Mouse (Mus musculus) liver, embryonic 14.5 days (tissue): Measurements from ENCODE around the gene Ncaph. TPM values are rescaled to one million over a fixed set of nuclear protein-coding genes. Genes with fewer than 3 reads are reported as not detected.
"Not testable (repeated sequence)": the region's sequence is repeated elsewhere in the genome, so short reads cannot be mapped to it uniquely, and the experiment has no call there.

Experiments
- ATAC-seq: fragments of 200-750 bp; cut with Nextera tagmentation; 2 replicates; pipeline ENCODE4 v1.8.0; 2017; ENCODE audit warnings: moderate number of reproducible peaks, mild to moderate bottlenecking, moderate library complexity; ENCODE audit not compliant: insufficient read depth
- DNase-seq, 3 experiments: peaks; one replicate each; pipeline ENCODE4 v3.0.0-alpha.2; 2012 to 2013; ENCODE audit warnings: low read depth in 3 of 3, low spot score in 3 of 3
- H3K27ac ChIP-seq: fragments of 300-500 bp; sonication (generic); 2 replicates; pipeline ENCODE4 v1.5.1; 2014; ENCODE audit warnings: moderate library complexity, mild to moderate bottlenecking, control low read depth, inconsistent platforms
- H3K27me3 ChIP-seq: fragments of 300-500 bp; sonication (generic); 2 replicates; pipeline ENCODE4 v1.6.1; 2014; ENCODE audit warnings: mild to moderate bottlenecking, low read length, moderate library complexity; ENCODE audit not compliant: control insufficient read depth, insufficient read depth
- H3K36me3 ChIP-seq: fragments of 300-500 bp; sonication (generic); replicated peaks from 2 replicates; pipeline ENCODE4 v1.6.1; 2014; ENCODE audit warnings: low read depth; ENCODE audit not compliant: control insufficient read depth, insufficient read depth
- H3K4me1 ChIP-seq, 2 experiments: fragments of 200-500 bp in 1 of 2; fragments of 300-500 bp in 1 of 2; sonication (generic) in 1 of 2; replicated peaks; 2 replicates each; pipeline ENCODE4 v1.6.1; 2012 to 2014; ENCODE audit warnings: antibody characterized with exemption in 1 of 2, inconsistent platforms in 1 of 2, low read length in 1 of 2; ENCODE audit not compliant: control insufficient read depth in 2 of 2, insufficient read depth in 2 of 2
- H3K4me2 ChIP-seq: fragments of 300-500 bp; sonication (generic); 2 replicates; pipeline ENCODE4 v1.6.1; 2014; ENCODE audit warnings: low read depth, mild to moderate bottlenecking, control low read depth, moderate library complexity
- H3K4me3 ChIP-seq, 2 experiments: fragments of 200-500 bp in 1 of 2; fragments of 300-500 bp in 1 of 2; sonication (generic) in 1 of 2; 2 replicates each; pipeline ENCODE4 v1.5.1; 2012 to 2014; ENCODE audit warnings: low read depth in 2 of 2, low read length in 2 of 2, mild to moderate bottlenecking in 2 of 2, control low read depth in 1 of 2, inconsistent platforms in 1 of 2, moderate library complexity in 1 of 2; ENCODE audit not compliant: insufficient read depth in 1 of 2
- H3K9ac ChIP-seq: fragments of 300-500 bp; sonication (generic); replicated peaks from 2 replicates; pipeline ENCODE4 v1.6.1; 2014; ENCODE audit warnings: mild to moderate bottlenecking, control low read depth, moderate library complexity
- H3K9me3 ChIP-seq: fragments of 300-500 bp; sonication (generic); 2 replicates; pipeline ENCODE4 v1.6.1; 2016; ENCODE audit warnings: low read length, mixed read lengths; ENCODE audit not compliant: control insufficient read depth
- CTCF ChIP-seq: IDR thresholded peaks from 2 replicates; pipeline ENCODE4 v1.5.1; 2016; ENCODE audit warnings: antibody characterized with exemption, low read depth, control low read depth
- EP300 ChIP-seq: IDR thresholded peaks from 2 replicates; pipeline ENCODE4 v1.6.1; 2016; ENCODE audit warnings: antibody characterized with exemption, low read depth
- WGBS: fragments of 180-500 bp; shearing (Covaris S2); extraction: QIAGEN DNeasy Blood & Tissue Kit; methylation state at CpG from one replicate; pipeline ENCODE4 v1.1.7; 2014; ENCODE audit not compliant: insufficient replicate concordance; 5-methylcytosine and 5-hydroxymethylcytosine counted together
- polyA plus RNA-seq, 2 experiments: library from polyadenylated mRNA; depleted of rRNA in 1 of 2; stranded (reverse) in 1 of 2; unstranded in 1 of 2; fragments of >200 nt; fragmentation: Nextera tagmentation in 1 of 2; extraction: Ambion mirVana in 1 of 2; gene quantifications; 2 replicates each; pipeline versions ENCODE4 v1.2.1 to v1.2.3; 2012 to 2014

Gene Ncaph
- polyA plus RNA-seq (2012; rRNA removed) (19.7 and 33.9 TPM in 2 replicates), polyA plus RNA-seq (2014; fragmentation: Nextera tagmentation; extraction: Ambion mirVana) (58.4 and 65.2 TPM in 2 replicates)

DNA sequence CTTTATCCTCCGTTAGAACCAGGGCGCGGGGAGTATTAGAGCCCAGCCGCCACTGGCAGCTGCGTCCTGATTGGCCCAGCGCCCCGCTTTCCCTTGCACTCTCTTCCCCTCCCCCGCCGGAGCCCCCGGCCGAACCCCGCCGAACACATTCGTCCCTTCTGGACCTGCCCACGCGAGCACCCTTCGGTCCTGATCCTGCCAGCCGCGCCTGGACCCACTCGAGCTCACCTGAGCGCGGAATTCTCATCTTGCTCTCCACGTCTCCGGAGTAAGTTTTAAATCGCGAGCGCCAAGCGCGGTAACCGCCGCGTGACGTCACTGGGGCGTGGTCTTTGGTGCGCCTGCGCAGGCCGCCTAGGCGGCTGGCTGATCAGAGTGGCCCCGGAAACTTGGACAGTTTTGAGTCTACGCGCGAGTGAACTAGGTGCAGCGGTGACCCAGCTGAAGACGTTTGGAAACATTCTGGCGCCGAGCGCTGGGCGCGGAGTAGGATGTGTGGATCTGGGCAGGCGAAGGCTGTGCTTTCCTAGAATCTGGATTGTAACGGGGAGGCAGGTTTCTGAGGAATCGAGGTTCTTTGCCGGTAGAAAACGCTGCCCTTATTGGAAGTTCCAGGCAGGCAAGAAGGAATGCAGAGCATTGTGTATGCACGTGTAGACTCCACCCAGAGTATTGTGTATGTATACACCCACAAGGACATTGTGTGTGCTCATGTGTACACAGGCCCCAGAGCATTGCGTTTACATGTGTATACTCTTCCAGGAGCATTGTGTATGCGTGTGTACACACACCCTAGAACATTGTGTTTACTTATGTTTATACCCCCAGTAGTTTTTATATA lies at the start of gene Ncaph:
Gene Ncaph, minus strand, starts transcription at position 334 of the 841 bp plus-strand sequence.
- WGBS: 1% methylated on average over 57 of the region's 57 CpGs
- TF ChIP-seq CTCF (no peak), EP300 (peak; percentile 44; the same call in 1 of the 2 replicates)
- Histone ChIP-seq H3K9me3 (no peaks in the 10 kb centered on the region), H3K27ac (peak within 1 kb of the TSS; percentile 95), H3K27me3 (no peaks in the 10 kb centered on the region), H3K9ac (peak within 1 kb of the TSS; percentile 78), H3K4me2 (peak within 1 kb of the TSS; percentile 97), H3K36me3 (no peaks in the 10 kb centered on the region; the same call in 1 of the 2 replicates), H3K4me1 (peaks cover 16 to 20% of the 10 kb centered on the region in 2 experiments), H3K4me3 (peak within 1 kb of the TSS; percentile 73 to 98)
- peak; percentile 82 to 85 (median 83) for DNase-seq
- ATAC-seq: peak; percentile 93

DNA sequence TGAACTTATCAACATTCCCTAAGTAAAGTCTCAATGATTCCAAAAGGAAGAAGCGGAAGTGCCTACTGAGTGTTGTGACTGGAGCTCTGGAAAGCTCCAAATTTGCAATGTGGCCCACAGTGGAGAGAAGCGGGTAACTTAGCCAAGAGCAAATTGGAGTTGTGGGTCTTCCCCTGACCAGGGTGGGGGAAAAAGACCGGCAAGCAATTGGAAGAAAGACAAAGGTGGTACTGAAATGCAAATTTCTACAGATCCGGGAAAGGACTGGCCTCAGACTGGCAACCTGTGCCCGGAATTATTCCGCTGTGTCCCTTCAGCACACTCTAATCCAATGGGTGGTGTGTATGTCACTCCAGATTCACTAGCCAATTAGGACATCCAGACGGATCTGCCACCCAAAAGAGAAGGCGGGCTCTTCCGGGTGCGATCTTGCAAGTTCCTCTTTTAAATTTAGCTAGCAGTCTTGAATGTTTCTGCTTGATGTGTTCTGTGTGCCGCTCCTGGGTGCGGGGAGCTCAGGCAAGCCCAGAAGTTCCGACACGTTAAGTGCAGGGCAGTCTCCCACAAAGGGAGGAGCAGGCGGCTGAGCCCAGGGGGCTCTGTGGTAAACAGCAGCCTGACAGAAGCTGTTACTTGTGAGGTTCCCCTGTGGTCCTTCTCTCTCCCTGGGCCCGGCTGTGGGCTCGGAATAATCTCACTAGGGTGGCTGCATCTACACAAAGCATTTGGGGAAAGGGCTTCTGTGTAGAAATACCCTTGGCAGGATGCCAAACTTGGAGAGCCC lies 49.0 kb upstream of the Ncaph start:
- TF ChIP-seq EP300: no peak
- TF ChIP-seq CTCF: no peak
- Histone ChIP-seq H3K9me3 (no peaks in the 10 kb centered on the region), H3K9ac (peak overlapping the region; percentile 84), H3K27ac (peak overlapping the region; percentile 61), H3K4me3 (peak overlapping the region; percentile 67 to 70), H3K4me1 (peaks cover 3% of the 10 kb centered on the region in 2 experiments; a peak in 2 of 4 replicates), H3K36me3 (no peaks in the 10 kb centered on the region), H3K27me3 (no peaks in the 10 kb centered on the region; the same call in 1 of the 2 replicates), H3K4me2 (peak overlapping the region; percentile 78)
- DNase-seq (peak; percentile 82 to 85 (median 82)), ATAC-seq (peak; percentile 99)
- 4% methylated on average over 17 of the region's 17 CpGs for WGBS

GRCm38 (mm10) chr2:127166261-127166660 lies 32.5 kb upstream of the Ncaph start:
- not testable (repeated sequence) for H3K27ac ChIP-seq, H3K27me3 ChIP-seq, H3K36me3 ChIP-seq, H3K4me1 ChIP-seq, H3K4me3 ChIP-seq, H3K9ac ChIP-seq, DNase-seq, ATAC-seq, H3K4me2 ChIP-seq, H3K9me3 ChIP-seq
- TF ChIP-seq CTCF: peak; percentile 26; the same call in 1 of the 2 replicates
- WGBS: 8% methylated on average over 1 of the region's 1 CpGs

- no peak overlapping the region for H3K4me2 ChIP-seq
- no peak overlapping the region for H3K27ac ChIP-seq
- H3K9ac ChIP-seq: no peak overlapping the region
- H3K4me3 ChIP-seq: no peak overlapping the region
- no peaks in the 10 kb centered on the region; the same call in 1 of the 2 replicates for H3K27me3 ChIP-seq
- TF ChIP-seq CTCF (no peak), EP300 (no peak)
- DNase-seq (no peak), ATAC-seq (no peak)
- WGBS: 33% methylated on average over 4 of the region's 4 CpGs
- no peaks in the 10 kb centered on the region for H3K9me3 ChIP-seq
- H3K36me3 ChIP-seq: no peaks in the 10 kb centered on the region
- no peaks in the 10 kb centered on the region for H3K4me1 ChIP-seq
Measured at GRCm38 (mm10) chr2:127165675-127166074, 31.9 kb upstream of the Ncaph start.

DNA sequence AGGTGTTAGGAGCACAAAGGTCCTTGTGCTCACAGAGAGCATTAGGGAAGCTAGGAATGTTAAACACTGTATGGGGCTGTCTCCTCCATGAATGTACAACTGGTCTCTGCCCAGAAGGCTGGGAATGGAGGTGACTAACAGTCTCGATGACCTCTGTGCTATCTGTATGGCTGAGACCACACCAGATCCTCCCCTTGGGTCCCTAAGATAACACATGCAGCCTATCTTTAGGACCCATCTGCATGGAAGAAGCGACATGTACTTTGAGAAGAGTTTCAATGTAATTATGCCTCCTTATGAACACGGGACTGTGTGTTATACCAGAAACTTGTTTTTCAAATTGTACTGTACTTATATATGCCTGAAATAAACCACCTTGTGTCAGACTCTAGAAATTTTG lies 11.9 kb upstream of the Ncaph start:
- H3K9ac ChIP-seq: peak overlapping the region; percentile 19
- no peaks in the 10 kb centered on the region for H3K9me3 ChIP-seq
- no peak for TF ChIP-seq CTCF
- peak; percentile 76 for TF ChIP-seq EP300
- H3K4me2 ChIP-seq: peak overlapping the region; percentile 34
- ATAC-seq: peak; percentile 36
- no peak overlapping the region for H3K4me3 ChIP-seq
- 19% methylated on average over 3 of the region's 3 CpGs for WGBS
- H3K4me1 ChIP-seq: peaks cover 32 to 38% of the 10 kb centered on the region in 2 experiments
- peak overlapping the region; percentile 19 for H3K27ac ChIP-seq
- DNase-seq: peak in 1 of 3 experiments; percentile 47
- no peaks in the 10 kb centered on the region for H3K27me3 ChIP-seq
- H3K36me3 ChIP-seq: peaks cover 7% of the 10 kb centered on the region
